Mouse (Mus musculus): Measurements from ENCODE around the gene Topors.
"Not testable (repeated sequence)": the region's sequence is repeated elsewhere in the genome, so short reads cannot be mapped to it uniquely, and the experiment has no call there.

Topors gene

DNA sequence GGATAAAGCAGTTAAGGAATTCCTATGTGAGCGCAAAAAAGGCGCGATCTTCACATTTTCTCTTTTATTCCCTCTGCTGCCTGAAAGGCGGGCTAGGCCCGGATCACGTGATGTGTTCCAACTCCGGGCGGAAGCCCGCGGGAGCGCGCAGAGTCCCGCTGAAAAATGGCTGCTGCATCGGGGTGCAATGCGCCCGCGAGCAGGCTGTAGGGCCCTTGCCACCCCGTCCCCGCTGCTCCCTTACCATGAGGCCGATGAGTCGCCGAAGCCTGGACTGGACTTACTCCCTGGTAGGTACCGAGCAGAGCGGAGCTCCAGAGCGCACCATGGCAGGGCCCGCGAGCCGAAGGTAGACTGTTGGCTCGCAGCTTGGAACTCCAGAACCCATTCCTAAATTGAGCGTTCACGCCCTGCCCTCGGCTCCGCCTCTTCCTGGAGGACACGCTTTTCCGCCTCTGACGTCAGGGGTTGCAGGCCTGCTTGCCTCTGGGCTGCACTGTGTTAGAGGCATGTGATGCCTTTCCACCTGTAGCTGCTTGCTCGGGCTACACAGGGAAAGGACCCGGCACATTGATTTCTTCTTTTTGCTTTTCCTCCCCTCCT is at the start of gene Topors, which contains the start of gene Smim27:
Gene Topors, minus strand, starts transcription at position 421 of the 603 bp plus-strand sequence.
Gene Smim27, plus strand, starts transcription at position 150 of the 603 bp plus-strand sequence.
- peak; percentile 93 to 95 for DNase-seq

DNA sequence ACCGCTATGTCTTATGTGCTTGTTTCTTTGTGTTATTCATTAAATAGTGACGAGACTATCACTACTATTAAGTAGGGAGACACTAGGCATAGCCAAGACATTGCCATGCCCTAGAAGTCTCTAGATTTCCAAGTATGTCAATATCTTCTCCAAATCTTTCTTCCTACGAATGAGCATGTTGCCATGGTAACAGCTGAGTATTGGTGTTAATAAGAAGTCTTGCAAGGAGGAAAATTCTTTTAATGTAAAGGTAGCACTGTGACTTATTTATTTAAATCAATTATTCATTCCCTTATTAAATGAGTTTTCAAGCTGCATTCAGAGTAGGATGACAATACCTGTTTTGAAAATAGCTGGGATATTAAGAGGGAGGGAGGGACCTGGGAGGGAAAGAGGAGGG is 47.8 kb upstream of the Topors start:
- DNase-seq: no peak

DNA sequence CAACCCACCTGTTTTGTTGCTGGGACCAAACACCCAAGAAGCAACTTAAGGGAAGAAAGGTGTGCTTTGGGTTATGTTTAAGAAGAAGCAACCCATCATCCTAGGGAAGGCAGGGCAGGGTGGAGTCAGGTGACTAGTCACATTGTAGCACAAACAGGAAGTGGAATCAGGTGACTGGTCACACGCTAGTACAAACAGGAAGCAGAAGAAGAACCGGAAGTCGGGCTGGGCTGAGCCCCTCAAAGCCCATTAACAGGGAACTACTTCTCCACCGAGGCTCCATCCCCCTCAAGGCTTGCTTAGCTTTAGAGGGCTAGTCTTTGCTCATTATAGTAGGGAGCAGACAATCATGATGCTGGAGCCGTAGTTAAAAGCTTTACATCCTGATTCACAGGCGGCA is 43.4 kb upstream of the Topors start:
- DNase-seq: no peak

DNA sequence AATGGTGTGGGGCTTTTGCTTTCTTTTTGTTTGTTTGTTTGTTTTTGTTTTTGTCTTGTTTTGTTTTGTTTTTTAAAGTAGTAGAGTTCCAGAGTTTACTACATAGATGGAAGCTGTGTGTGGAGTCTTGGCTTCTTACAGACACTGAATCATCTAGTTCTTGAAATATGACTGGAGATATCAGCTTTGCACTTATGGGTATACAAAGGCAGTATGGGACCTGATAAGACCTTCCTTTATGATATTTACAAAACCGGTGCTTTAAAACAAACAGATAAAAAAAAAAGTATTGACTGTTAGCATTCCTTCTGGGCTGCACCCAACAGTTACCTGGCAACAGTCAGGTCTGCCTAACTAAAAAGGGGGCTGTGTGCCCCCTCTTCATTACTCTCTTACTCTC is 42.6 kb upstream of the Topors start:
- no peak for DNase-seq

DNA sequence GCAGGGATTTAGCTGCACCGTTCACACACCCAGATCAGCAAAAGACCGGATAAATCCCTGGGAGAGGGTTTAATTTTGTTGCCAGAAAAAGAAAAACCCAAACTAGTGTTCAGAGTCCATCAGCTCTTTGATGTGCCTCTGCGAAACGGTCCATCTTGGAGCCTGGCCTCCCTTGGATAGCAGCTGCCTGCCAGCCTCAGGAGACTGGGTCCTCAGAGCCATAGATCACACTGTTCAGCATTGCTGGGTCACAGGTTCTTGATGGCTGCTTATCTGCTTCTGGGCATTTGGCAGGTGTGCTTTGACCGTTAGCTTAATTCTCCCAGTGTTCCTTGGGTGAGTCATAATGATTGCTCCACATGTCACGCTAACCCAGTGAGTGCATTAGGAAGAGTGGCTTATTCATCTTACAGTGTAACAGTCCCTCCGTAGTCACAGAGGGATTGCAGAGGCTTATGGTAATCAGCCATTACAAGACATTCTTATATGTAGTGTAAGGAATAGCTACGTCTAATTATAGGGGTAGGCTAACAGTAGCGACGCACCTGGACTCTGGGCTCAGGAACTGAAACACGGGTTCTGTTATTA is 41.2 kb upstream of the Topors start:
- no peak for DNase-seq

DNA sequence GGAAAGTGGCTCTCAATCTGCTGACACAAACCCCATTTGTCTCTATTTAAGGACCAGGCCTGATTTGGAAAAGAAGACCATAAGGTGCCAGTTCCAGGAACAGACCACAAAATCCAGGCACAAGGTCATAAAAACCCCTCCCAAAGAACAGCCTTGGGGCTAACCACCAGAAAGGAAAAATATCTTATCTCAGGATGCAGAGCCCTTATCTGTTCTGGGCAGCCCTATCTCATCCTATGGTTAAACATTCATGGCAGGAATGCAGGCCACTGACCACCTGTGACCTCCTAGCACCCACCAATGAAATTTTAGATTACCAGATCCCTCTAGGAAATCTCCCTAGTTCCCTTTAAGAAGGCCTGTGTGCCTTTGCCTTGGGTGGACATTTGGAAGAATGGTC is 40.0 kb upstream of the Topors start:
- no peak for DNase-seq

DNA sequence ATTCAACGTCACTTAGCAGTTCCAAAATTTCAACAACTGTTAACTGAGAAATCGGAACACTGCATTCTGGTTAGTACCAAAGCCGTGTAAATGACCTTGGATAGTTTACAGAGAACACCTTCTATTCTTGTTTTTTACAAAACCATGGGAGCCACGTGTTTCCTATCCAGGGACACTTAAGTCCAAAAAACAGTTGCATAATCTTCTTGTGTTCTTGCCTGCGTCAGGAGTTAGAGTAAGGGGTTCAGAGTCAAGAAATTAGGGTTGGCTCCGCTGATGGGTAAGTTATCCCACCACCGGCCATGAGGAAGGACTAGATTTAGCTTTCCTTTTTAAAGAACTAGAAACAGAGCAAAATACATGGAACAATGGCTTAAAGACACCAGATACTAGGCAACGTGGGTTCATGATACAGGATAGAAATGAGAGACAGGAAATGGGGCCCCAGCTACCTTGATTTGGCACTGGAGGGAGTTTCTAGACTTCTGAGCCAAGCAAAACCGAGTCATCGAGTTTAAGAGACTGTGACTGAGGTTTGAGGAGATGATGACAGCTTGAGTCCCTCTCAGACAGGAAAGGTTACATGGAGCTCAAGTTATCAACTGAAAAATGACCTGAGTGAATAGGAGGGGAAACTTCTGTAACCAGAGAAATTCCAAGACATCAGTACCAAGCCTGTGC is 32.9 kb upstream of the Topors start:
- no peak for DNase-seq

DNA sequence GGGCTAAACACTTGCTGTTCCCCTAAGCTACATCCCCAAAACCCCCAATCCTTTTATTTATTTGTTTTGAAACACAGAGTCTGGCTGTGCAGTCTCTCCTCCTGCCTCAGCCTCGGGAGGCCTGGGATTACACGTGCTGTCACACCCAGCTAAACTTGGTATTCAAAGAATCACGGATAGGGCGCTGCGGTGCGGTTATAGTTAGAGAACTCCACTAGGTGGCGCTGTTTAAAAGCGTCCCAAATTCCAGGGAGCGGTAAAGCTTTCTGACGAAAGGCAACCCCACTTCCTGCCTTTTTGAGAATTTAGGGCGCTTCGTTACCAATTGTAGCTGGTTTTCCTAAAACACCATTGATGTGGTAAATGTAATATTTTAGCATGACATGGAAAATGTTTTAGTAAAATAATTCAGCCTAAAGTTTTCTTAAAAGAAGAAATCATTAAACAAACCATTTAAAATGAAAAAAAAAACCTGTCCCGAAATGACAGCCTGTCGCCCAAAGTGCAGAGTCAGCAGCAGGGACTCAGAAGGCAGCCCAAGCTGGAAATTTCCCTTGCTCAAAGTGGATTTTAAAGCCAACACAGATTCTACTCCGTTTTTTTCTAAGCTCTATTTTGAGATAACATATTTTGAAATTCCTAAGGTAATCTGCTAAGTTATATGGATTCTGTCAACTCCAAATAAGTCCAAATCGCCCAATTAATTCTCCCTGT is 31.6 kb upstream of the Topors start:
- peak; percentile 57 to 61 for DNase-seq

DNA sequence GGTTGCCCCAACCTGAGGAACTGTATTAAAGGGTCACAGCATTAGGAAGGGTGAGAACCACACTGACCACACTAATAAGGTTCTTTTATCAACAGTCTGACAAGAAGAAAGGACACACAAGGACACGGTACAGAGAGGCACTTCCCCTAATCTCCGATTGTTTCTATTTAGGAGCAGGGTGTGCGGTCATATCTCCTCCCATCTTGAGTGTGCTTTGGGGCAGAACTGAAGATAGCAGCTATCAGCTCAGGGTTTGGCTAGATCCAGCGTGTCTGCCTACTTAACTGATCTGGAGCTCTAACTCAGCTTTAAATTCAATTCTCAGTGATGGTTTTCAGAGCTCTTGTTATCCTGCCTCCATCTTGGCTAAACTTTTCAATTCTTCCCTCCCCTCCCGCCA is 29.5 kb upstream of the Topors start:
- DNase-seq: no peak

DNA sequence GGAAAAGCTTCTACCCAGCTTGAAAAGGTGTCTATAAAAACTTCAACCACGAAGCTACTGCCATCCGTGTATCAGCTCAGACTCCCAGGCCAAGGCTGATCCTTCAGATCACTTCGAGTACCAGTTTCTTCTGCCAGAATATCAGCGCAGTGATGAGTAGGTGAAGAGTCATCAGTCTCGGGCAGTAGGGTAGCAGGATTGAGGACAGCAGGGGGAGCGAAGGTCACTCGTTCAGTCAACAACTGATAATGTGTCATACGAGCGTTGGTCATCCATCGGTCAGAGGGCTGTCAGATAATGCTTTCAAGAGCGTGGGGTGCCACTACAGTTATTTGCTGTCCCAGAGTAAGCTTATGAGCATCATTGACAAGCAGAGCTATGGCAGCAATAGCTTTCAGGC is 21.9 kb upstream of the Topors start:
- not testable (repeated sequence) for DNase-seq

DNA sequence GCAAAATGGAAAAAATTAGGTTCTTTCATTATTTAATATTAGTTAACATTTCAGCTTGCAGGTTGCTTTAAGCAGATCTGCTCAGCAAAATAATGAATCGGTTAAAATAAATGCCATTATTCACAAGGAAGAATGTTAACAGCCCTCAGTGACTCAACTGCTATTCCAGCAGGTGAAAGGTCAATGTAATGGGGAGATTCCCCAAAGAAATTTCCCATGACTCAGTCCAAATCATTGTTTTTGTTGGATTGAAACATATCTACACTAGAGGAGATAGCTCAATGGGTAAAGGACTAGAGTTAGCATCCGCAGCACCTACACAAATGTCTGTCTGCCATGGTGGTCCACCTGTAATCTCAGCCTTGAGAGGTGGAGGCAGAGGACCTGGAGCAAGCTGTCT is 19.4 kb upstream of the Topors start:
- DNase-seq: no peak

DNA sequence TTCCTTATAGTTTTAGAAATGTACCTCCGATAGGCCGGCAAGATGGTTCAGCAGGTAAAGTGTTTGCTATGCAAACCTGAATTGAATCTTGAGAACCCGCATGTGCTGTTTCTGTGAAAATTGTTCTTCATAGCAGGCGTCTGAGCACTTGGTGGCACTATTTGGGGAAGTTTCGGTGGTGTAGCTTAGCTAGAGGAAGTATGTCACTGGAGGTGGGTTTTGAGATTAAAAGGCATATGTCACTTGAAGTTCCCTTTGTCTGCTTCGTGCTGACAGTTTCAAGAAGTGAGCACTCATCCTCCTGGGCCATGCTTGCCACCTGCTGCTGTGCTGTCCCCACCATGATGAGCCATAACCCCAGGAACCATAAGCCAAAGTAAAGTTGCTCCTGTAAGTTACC is 17.8 kb upstream of the Topors start:
- no peak for DNase-seq

DNA sequence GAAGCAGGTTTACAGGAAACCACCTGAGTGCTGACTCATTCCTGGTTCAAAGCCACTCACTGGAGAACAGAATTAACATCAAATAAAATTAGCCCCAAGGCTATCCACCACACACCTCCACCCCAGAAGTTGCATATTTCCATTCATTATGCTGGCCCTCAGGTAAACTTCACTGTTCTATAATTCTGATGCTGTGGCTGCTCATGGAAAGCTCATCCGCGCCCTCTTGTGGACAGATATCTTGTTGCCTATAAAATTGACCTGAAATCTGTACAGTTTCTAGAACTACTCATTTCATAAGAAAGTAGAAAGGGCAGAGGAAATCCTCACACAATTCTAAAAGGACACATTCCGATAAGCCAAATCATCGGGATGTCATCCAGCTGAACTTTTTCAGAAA is 15.9 kb upstream of the Topors start:
- peak; percentile 54 to 59 for DNase-seq

DNA sequence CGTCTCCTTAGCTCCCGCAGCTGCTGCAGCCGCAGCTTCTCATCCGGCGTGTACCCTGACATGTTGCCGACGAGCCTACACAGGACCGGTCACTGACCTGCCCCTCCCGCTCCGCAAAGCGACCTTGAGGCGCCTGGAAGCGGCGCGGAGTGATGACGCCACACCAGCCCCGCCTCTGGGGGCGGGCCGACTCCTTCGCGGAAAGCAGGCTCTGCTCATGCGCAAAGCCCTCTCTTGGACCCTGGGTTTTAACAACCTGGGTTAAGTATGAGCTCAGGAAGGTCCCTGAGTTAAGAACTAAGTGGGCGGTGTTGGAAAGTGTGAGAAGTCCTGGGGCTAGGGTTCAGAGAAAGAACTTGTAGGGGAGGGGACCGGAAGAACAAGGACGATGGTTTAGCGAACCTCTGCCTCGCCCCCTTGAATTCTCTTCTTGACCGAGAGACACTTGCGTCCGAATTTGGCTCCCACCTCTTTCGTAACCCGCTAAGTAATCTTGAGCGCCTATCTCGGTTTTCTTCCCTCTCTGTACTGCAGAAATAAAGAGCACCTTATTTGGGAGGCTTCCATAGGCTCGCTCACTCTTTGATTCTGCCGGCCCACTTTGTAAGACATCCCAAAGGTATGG is 9.7 kb upstream of the Topors start, which contains the start of gene Ndufb6:
Gene Ndufb6, minus strand, starts transcription at position 146 of the 625 bp plus-strand sequence.
- peak; percentile 91 to 93 for DNase-seq

DNA sequence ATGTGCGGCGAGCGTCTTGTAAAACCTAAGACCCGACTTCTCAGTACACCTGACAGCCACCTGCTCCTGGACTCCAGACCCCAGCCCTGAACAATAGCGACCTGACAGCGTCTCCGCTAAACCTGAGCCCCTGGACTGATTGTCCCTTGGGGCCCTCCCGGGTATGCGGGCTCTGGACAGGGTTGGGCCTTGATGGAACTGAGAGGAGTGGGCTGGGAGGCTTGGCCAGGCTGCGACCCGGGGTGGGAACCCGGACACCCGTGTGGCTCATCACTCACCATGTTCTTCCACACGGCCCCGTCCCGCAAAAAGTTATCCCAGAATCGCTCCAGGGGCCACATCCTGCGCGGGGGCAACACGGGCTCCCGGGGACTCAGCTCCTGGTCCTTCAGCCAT is 9.2 kb upstream of the Topors start:
- DNase-seq: no peak

DNA sequence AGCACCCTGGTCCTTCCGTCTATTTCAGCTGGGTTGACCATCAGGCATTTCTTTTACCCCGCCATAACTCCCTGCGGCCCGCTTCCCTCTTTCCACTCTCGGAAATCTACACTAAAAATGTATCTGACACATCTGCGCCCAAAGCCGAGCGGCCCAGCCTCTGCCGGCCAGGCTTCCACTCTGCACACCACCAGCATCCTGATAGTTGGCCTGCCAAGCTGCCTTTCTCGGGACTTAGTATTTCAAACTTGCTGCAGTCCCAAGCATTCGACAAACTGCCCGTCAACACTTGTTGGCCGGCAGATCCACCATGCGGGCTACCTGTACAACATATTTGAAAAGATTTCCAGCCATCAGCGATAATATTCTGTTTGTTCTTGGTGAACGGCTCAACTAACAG is 815 bp downstream of the Topors start:
- no peak for DNase-seq

DNA sequence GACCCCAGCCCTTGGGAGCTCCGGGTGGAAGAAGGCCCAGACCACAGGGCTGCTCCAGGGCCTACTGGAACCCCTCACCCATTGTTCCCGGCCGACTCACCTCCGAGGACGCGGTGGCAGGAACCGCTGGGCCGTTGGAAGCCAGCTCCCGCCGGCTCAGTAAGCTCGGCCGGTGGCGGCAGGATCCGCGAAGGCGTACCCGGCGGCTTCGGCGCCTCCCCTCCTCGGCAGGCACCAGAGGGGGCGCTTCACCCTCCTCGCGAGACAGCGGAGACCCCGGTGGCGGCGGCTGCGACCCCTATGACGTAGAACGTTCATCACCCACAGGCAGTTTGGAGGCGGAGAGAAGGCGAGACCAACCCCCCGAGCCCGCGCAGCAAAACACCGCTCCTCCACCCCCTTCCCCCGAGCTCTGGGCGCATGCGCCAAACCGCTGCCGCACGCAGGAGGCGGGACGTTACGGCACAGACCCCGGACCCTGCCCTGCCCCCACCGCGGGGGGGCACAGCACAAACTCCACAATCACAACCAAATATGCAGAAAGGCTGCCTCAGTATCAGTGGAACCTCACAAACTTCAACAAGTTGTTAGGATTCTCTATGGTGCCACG is 1.3 kb downstream of the Topors start:
- peak; percentile 96 for DNase-seq

DNA sequence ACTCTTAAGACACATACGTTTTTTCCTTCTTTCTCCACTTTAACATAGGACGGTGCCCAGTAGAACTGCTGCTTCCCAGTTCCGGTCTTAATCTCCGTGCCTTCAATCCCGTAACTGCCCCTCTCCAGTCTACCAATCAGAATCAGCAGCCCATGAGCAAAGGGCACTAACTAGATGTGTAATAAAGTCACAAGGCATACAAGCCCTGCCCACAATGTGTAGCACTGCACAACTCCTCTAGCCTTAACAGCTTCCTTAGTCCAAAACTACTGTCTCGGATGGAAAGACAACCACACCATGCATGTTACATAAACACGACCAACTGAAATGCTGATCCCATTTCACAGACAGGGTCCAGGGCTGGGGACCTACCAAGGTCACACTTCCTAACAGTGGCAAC is 2.0 kb downstream of the Topors start:
- no peak for DNase-seq

DNA sequence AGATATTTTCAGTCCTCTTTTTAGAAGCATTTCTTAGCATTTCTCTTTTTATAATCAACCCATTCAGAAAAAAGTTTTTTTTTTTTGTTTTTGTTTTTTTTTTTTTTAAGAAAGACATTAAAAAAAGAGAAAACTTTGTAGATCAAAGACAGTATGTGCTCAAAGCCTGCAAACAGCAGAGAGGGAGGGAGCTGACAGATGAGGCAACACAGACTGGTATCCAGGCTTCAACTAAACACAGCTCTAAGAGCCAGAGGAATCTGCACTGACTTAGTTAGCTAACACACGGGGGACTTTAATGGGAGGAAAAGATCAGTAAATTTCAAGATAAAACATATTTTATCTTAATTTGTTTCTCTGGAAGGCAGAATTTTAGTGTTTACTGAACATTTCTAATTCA is 5.3 kb downstream of the Topors start:
- DNase-seq: no peak

DNA sequence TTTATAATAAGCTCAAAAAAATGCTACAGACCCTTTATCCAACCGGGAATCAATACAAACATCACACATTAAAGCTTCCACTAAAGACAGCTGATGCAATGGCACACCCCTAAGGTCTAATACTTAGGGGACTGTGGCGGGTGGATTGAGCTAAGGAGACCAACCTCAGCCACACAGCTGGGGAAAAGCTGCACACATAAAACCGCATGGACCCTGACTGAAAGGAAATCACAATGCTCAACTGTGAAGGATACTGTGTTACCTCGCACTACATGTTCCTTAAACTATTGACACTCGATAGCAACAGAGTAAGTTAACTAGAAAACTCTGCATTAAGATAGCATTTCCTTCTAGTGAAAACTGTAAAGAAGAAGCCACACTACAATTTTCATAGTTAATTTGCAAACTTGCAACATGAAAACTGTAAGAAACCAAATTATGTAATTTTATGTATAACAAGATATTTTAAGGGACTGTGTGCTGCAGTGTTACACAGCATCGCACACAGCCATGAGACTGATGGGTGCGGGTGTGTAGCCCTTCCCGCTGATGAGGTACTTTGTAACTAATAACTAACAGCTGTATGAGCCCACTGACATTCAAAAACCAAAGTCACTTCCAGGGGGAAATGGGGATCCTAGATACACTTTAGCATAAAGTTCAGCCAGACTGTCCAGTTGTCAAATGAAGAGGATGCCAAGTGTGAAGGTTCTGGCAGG is 15.1 kb downstream of the Topors start:
- no peak for DNase-seq

DNA sequence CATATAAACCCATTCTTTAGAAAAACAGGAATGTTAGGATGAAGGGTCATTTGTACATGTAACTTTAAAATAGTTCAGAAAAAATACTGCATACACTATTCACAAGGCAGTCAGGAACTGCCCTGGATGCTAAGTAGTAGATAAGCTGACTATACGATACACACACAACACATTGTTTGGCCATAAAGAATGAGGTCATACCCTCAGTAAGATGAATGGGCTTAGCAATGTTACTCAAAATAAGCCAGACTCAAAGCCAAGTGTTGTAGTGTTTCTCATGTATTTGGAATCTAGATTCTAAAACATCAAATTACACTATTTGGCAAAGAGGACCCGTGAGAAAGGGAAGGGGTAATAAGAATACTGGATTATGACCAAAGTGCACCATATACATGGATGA is 15.9 kb downstream of the Topors start:
- no peak for DNase-seq

DNA sequence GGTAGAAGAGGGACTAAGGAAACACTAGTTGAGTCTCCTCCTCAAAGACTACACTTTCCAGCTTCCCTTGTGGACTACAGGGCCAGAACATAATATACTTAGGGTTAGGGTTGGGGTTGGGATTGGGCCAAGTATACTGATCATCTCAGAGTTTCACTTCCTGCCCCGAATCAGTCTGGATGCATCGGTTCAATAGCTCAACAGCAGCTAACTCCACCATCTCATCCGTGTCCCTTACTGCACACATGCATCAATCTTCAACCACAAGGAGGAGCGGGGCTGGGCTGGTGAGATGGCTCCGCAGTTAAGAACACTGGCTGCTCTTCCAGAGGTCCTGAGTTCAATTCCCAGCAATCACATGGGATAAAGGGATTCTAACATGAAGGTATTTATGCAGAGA is 18.7 kb downstream of the Topors start:
- DNase-seq: no peak
